Mouse (Mus musculus) kidney, adult 18-20 months (tissue): ENCODE data around the gene 6820408C15Rik.

ENCODE experiments used
- DNase-seq: peaks from one replicate; pipeline ENCODE4 v3.0.0; 2021

6820408C15Rik gene

GRCm38 (mm10) chr2:152476763-152477162 lies 61.4 kb downstream of the 6820408C15Rik start, which contains the start of gene Defb20:
Defb20 (plus strand) TSS chr2:152477063.
- no peak for DNase-seq

- DNase-seq: no peak
Observed at GRCm38 (mm10) chr2:152480881-152481280, 65.5 kb downstream of the 6820408C15Rik start.

DNA sequence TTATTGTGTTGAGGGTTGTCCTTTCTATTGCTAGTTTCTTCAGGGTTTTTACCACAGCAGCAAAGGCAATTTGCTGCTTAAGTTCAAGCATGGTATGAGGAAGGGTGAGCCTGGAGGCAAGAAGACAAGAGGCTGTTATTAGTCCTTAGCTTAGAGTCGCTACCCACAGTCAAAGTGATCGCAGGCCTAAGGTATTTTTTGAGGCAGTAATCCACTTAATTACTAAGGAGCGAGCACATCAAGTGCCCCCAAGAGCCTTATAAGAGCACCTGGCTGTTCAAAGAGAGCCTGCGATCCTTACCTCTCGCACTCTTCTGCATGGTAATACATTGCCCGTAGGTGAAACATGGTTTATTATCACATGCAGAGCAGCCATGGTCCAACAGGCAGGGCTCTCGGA lies 66.3 kb downstream of the 6820408C15Rik start:
- DNase-seq: no peak

DNA sequence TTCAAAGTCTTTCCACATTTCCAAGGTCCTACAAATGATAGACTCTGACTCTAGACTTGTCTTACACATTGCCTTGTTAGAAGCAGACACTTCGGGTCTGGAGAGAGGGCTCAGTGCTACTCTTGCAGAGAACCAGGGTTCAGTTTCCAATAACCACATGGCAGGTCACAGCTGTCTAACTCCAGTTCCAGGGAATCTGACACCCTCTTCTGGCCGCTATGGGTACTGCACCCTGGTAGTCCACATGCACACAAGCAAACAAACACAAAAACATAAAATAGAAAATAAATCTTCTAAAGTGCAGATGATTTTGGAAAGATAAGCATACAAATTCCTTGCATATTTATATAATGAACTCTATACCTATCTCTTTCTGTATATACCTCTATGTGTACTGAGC lies 71.6 kb downstream of the 6820408C15Rik start:
- DNase-seq: no peak

DNA sequence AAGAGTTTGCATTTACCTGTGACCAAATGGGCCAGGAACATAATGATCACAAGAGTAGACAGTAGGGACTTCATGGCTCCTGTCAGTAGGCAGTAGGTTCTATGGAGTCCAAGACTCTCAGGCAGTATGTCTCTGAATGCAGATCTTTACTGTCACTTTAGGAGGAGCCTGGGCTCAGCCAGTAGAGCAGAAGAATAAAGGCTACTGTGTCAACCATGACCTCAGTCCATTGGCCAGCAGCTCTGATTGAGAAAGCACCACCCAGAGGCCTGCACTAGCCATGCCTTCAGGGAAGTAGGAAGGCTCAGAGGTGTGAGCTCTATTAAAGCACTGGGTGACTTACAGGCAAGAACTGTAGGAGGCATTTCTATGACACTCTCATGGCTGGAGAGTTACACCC lies 74.7 kb downstream of the 6820408C15Rik start, which contains the start of gene Defb22:
Defb22 (minus strand) TSS at position 101 of the 400 bp plus-strand sequence.
- no peak for DNase-seq

DNA sequence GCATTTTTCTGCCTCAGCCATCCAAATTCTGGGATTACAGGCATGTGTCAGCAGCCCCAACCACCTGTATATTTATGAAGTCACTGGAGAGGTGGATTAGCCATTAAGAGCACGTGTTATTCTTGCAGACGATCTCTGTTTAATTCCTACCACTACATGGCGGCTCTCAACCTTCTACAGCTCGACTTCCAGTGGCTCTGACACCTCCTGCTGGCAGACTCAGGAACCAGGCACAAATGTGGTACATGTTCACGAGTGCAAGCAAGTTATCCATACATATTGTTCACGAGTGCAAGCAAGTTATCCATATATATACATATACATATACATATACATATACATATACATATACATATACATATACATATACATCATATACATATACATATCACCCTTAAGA lies 77.8 kb downstream of the 6820408C15Rik start:
- DNase-seq: no peak
